Mouse (Mus musculus) gastrocnemius, postnatal 25 days (tissue): ENCODE measurements at regions not wholly inside any gene's neighbourhood (a gene's known extent, or its start where the extent isn't known, plus 50 kb on each side); places are given as distances from the start of the nearest gene placed in this dataset.
A peak's percentile ranks its signal among the peaks of the same experiment; 100 is the strongest.

Source experiments
- DNase-seq: peaks from one replicate; pipeline ENCODE4 v3.0.0; 2022

DNA sequence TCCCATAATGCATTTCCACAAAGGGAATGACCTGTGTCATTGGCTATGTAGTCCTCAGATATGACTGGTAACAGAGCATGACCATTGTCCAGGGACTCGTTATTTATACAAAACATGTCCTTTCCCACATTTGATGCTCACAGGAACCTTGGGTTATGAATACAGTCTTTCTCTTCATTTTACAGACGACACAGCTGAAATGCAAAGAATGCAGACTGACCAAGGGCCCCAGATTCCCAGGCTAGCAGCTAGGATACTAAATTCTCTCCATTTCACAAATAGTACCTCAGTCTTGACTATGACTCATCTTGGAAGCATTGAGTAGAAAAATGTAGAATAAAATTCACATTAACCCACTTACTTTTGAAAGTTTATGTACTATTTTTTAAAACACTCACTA, 182.7 kb upstream of the Sox4 start:
- no peak for DNase-seq

DNA sequence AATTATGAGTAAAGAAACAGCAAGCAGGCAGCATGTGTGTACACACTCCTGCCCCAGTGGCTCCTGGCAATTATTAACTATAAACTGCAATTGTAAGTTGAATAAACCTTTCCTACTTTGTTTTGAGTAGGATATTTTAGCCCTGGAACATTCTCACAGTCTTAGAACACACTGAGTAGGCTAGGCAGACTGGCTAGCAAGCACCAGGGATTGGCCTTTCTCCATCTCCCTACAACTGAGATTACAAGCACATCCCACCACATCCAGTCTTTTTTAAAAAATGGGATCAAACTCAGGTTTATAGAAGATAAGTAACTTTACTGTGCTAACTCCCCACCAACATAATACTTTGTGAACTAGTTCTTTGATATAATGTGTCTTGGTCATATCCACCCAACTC, 174.0 kb upstream of the Sox4 start:
- DNase-seq: no peak

DNA sequence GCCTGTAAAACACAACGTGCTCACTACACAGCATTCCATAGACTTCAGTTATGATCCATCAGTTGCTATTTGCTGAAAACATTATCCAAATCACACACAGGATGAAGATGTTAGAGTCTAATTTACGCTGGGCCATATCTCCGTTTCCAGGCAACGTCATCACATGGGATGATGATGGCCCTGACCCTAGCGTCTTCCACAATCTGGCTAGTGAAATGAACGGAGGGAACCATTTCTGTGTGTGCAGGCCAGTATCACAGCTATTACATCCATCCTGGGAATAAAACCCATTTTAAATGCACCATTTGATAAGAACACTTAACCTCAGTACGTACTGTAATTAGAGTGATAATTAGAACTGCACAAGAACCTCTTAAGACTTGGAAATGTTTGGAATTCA, 170.0 kb upstream of the Sox4 start:
- no peak for DNase-seq

DNA sequence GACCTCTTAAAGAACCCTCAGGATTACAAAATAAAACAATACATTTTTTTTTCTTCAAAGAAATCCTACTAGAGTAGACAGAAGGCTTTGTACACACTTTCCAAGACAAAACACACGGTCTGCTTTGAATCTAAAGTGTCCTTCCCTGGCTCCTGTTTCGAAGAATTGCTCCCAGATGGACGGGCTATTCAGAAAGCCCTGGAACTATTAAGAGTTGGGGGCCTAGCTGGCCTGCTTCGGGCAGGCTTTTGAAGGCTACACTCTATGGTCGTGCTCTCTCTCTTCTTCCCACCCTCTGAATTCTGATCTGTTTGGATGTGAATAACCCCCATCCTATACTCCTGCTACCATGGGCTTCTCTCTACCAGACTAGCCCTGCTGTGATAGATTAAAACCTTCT, 167.6 kb upstream of the Sox4 start:
- no peak for DNase-seq

DNA sequence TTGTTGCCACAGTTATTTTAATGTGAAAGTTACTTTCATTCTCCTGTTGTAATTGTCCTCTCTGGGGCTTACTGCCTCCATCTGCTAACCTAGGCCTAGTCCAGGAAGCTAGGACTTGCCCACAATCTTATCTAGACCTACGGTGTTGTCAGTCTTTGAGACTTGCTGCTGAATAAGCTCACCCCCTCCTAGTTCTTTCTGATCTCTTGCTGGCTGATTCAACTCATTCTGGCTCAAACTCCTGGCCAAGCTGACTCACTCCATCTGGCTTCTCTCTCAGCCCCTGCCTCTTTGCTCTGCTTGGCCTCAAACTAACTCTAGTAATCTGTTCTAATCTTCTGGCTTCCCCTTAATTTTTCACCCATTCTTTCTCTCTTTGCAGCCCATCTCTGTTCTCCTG, 165.8 kb upstream of the Sox4 start:
- no peak for DNase-seq

DNA sequence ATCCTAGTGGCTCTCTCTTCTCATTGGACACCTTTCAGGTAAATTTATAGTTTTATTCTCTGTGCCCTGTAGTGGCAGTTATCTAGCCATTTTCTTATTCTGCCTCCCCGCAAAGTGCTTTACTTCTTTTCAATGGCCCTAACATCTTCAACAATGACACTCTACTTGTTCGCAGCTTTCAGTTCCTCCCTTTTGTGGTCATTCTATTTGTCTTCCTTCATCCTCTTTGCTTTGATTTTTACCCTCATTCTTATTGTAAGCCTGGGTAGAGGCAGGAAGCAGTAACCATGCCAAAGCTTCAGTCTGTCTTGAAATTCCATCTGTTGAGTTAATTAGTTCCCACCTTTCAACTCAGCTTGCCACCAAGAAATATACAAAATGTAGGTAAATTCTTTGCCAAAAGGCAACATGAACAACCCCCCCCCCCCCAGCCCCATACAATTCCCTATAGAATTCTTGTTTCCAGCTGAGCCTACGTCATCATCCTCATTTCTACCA, 161.5 kb upstream of the Sox4 start:
- DNase-seq: no peak

DNA sequence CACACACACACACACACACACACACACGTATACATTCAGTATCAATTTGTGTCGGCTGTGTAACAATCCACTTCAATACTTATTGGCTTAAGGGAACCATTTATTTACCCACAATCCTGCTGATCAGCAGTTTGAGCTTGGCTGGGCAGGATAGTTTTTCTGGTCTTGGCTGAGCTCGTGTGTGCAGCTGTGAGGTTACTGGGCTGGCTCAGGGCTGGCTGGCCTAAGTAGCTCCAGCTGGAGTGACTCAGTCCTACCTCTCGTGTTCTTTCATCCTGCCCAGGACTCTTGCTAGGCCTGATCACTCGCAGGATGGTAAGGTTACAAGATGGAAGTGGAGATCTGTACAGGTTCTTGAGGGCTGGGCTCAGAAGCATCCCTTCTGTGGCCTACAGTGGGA, 156.6 kb upstream of the Sox4 start:
- peak; percentile 64 for DNase-seq

DNA sequence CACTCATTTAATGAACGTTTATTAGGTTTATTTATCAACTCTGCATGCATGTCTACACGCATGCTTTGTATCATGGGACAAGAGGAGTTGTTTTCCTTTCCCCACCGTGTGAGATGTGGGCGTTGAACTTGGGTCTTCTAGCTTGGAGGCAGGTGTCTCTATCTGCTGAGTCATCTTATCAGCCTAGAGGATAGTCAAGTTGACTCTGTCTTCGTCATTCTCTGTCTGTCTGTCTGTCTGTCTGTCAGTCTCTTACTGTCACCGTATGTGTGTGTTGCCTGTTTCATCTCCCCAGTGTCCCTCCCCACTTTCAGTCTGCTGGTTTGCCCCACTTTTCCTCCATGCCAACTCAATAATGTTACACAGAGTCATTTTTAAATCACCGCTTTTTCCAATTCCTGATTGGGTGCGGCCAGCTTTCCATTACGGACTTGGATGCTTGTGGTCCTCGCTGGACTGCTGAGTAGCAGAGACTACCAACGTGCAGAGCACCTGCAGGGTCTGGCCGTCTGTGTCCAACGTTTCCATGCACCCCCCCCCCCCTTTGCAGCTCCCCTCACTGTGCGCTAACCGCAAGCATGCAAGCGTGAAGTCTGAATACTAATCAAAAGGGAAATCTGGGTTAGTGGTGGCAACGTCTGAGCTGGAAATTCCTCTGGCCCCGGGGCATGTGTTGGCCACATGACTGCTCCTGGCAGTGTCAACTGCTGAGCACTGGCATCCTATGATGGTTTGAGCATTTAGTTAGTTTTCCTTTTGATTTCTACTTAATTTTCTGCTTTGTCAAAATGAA, 155.7 kb upstream of the Sox4 start:
- peak; percentile 6 for DNase-seq

DNA sequence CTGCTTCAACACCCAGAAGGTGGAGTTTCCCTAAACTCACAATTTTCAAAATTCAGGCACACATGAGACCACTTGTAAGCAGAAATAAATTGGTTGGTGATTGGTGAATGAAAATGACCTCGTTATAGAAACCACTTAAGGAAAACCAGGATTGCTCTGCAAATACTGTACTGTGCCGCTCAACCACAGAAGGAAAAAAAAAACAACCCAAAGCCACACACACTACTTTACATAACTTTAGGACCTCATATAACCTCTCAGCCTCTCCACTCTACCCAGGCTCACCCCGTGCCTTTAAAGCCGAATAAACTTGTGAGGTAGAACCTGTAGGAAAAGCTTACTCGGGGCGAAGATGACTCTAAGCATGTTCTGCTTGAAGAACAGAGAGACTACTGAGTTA, 154.7 kb upstream of the Sox4 start:
- DNase-seq: no peak

DNA sequence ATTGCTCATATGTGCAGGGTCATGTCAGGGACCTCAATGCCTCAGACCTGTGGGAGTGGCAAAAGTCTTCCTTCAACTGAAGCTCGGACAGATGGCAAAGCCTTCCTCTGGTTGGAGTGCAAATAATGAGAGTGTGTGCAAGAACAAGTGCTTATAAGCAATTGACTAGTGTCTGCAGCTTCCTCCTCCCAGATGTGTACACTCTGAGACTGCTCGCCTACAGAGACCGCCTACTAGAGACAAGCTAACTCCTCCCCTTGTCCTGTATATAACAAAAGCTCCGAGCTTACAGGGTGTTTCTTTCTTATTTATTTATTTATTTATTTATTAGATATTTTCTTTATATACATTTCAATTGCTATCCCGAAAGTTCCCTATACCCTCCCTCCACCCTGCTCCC, 138.7 kb upstream of the Sox4 start:
- DNase-seq: no peak

DNA sequence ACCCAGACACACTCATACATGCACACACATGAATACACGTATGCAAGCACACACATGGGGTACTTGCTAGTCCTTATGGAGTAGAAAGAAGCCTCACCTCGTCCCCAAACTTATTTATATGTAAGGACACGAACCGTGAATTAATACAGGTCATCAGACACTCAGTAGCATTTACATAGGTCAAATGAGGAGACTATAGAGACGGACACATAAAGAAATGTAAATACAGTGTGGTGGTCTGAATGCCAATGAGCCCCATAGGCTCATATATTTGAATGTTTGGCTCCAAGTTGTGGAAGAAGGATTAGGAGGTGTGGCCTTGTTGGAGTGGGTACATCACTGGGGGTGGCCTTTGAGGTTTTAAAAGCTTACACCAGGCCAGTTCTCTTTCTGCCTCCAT, 133.3 kb upstream of the Sox4 start:
- DNase-seq: no peak

DNA sequence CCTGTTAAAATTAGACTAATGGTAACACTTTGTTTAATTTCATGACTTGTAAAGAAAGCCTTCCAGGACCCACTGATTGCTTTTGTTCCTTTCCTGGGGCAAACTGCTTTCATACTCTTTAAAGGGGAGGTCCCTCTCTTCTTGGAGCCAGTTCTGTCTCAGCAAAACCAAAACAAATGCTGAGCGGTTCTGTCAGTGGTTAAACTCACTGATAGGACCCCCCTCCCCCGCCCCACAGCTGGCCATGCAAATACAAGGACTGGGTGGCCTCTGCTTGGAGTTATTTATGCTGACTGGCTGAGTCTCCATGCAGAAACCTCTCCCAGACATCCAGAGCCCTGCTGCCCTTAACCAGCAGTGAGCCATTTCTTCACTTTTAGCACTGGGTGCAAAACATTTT, 127.6 kb upstream of the Sox4 start:
- no peak for DNase-seq

DNA sequence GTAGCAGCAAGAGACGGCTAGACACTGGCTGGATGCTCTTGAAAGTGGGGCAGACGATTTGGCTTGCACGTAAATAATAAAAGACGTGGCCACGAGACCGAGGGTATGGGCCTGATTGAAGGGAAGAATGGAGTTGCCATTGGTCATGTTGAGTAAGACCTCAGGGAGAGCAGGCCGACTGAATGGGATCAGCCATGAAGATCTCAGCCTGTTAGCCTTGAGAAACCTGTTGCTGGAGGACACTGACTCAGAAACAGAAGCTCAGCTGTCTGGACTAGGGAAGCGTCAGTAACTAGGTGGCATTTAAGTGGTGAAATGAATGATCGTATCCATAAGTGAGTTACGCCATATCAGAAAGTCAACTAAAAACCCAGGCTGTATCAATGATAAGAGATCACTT, 126.3 kb upstream of the Sox4 start:
- DNase-seq: no peak

DNA sequence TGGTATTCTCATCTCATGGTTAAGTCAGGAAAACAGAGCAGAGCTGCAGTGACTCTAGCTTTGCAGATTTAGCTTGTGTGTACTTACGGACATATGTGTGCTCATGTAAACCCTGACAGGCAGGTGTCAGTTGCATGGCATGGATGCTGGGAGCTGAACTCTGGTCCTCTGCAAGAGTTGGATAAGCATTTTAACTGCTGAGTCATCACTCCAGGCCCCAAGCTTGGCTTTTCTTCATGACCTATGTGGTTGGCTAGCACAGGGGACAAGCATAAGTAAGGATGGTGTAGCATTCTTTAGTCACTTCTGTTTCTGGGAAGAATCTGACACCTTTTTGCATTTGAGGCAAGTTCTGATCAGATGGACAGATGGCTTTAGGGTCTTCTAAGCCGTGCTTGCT, 120.1 kb upstream of the Sox4 start:
- DNase-seq: no peak

DNA sequence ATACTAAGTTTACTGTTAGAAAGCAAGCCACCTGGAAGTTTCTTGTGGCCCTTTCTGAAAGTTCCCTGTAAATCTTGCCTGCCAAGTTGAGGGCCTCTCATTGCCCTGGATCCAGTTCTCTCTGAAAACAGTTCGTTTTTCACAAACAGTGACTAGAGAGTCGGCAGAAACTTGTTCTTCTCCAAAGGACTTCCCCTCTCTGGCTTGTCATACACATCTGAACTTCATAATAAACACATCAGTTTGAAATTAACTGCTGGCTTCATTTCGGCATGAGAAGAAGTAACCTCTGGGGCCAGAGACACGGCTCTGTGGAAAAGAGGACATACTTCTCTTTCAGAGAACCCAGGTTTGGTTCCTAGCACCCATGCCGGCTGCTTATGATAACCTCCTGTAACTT, 110.4 kb upstream of the Sox4 start:
- DNase-seq: no peak

DNA sequence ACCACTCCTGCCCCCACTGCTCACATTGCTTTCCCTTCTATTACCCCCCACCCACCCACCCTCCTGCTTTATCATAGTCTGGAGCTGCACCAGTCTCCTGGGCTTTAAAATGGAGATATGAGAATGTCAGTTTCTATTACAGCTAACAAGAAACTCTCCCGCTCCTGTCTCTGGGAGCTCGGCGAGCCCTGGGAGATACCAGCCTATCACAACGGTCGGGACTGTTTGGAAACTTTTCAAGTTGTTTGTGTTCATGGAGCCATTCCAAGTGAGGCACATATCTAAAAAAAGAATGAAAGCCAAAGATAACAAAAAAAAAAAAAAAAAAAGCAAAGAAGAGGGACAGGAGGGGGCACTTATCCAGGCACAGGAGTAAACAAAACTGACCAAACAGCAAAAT, 105.2 kb upstream of the Sox4 start:
- DNase-seq: no peak

DNA sequence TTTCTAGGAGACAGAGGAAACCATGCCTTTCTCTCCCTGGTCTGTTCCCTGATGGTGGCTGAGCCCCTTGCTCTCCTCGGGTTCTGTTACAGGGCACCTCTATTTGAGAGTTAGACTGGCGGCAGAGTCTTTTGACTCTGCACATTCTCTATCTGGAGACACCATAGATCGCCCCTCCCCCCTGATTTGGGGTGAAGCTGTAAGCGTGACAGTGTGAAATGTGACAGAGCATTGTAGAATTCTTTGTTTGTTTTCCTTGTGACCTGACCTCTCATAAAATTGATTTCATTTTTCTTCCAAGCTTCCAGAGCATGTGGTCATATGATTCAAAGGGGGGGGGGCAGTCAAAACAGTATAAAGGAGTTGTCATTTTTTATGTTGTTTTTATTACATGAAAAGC, 96.2 kb upstream of the Sox4 start:
- no peak for DNase-seq

DNA sequence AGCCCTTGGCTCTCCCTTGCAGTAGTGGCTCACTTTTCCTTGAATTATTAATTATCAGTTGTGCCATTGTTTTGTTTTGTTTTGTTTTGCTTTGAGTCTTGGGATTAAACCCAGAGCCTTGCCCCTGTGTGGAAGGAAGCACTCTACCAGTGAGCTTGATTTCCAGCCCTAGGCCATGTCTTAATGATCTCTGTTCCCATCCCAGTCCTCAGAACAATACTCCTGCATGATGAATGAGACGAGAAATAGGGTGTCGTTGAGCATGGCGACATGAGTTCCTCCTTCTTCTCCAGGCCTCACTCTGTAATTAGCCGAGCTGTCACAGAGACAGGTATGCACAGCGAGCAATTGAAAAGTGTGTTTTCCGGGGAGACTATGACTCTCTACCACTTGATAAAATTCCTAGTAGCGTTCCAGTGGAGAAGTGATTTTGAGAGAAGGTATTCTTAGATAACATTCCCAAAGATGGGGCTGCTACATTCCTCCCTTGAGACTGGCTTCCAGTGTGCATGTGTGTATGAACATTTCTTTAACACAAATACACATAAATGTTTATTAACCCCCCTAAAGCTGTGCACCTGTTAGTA, 95.6 kb upstream of the Sox4 start:
- no peak for DNase-seq

DNA sequence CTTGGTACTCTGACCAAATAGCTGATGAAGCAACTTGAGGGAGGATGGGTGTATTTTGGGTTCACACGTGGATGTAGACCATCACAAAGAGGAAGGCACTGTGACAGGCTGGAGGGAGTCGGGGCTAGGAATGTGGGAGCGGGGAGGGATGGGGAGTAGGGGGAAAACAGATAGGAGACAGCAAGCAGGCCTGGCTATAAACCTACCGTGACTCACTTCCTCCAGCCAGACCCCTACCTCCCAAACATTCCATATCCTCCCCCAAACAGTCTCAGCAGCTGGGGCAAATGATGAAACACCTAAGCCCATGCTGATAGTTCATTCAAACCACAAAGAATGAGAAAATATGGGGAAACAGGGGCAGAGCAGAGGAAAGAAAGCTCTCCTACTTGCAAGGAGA, 91.1 kb upstream of the Sox4 start:
- no peak for DNase-seq

DNA sequence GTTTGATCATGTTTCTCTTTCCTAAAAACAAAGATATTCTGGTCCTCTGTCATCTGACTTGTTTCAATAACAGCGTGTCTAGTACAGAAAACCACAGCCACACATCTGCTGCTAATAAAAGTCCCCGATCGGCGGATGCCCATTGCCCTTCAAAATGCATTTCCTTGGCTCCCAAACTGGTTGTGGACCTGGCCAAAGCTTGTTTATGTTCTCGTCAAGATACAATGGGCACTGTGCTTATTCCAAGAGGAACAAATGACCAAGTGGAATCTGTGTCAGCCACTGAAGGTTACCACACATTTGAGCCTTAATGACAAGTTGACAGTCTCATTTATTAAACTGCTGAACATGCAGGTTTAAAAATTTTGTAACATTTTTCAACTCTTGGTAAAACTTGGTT, 86.8 kb upstream of the Sox4 start:
- no peak for DNase-seq

DNA sequence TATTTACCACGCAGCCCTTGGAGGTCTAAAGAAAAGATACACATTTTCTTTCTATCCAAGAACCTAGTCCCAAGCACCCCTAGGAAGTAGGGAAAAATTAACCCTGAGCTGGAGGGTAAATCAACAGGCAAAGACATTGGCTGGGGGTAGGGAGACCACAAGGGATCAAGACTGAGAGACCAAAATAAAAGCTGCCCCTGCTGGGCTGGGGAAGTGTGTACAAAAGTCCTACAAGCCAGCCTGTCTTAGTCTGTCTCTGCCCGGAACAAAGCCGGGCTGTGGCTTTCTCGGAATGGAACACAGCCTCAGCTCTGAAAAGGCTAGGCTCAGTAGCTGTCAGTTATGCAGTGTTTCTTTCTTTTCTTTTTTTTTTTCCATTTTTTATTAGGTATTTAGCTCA, 81.4 kb upstream of the Sox4 start:
- DNase-seq: no peak

DNA sequence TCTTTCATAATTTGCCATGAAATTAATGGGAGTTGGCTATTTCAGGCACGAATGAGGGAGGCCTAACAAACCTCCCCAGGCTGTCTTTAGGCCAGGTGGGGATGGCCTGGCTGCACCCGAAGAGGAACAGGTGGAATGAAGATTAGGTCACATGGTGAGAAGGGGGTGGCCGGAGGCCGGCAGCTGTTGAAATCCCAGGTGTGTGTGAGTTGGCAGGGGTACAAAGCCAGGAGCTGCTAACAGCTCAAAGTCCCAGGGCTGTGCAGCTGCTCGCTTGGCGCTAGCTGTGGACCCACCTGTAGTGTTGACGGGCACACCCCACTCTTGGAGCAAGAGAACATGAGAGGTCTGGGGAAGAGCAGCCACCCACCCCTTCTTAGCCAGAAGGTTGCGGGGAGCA, 80.9 kb upstream of the Sox4 start:
- DNase-seq: peak; percentile 10

DNA sequence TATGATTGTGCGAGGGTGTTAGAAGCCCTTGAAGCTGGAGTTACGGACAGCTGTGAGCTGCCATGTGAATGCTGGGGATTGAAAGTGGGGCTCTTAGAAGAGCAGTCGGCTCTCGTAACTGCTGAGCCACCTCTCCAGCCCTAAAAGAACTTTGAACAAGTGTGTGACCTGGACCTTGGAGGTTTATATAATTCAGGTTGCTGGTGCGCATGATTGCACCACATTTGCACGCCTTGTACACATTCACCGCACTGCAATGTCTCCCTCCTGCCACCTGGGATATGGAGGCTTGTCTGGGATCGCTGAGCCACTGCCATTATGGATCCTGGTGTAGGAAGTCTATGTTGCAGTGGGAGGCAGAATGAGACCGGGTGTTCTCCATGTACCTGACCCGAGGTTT, 73.6 kb upstream of the Sox4 start:
- no peak for DNase-seq

DNA sequence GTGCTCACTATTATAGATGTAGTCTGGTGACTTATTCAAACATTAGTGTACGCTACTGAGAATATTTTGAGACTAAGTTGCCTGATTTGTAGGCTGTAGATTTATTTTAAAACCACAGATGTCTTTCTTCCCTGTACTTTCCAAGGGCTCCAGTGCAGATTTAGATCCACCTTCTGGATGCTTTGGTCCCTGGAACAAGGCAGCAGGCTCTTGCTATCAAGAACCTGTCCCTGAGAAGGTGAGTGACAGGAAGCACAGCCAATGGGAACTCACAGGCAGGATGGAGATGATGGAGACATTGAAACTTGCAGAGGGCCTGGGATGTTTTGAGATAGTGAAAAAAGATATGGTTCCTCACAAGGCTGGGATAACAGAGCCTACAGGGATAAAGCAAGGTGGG, 70.0 kb upstream of the Sox4 start:
- no peak for DNase-seq
